Mouse (Mus musculus) ovary, postnatal 36 days (tissue): Measurements from ENCODE around the gene Timm9.
"Not testable (repeated sequence)": the region's sequence is repeated elsewhere in the genome, so short reads cannot be mapped to it uniquely, and the experiment has no call there.

Experiments
- DNase-seq: peaks from one replicate; pipeline ENCODE4 v3.0.0; 2022; ENCODE audit warnings: low spot score, mixed read lengths

Timm9 gene

DNA sequence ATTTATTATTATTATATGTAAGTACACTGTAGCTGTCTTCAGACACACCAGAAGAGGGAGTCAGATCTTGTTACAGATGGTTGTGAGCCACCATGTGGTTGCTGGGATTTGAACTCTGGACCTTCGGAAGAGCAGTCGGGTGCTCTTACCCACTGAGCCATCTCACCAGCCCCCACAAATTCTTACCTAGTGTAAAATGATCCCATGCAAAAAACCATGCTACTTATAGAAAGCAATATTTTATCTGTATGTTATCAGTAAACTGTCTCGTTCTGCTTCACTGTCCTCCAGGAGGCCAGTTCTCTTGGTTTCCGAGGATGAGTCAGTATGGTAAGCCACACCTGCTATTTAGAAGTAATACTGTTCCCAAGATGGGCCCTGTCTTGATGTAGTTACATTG is 32.2 kb downstream of the Timm9 start:
- DNase-seq = not testable (repeated sequence)

DNA sequence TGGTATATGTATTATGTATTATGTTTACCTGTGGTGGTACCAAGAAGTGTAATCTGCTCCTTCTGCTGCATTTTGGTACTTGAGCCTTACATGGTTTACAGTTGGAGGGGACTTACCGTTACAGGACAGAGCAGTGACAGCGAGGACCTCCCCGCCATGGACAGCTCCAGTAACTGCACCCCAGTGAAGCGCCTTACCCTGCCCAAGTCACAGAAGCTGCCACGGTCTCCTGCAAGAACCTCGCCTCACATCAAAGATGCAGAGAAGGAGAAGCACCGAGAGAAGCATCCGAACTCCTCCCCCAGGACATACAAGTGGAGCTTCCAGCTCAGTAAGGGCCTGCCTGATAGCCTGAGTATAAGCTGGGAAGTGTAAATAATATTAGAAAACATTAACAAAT is 50.2 kb downstream of the Timm9 start:
- no peak for DNase-seq
